Mouse (Mus musculus) midbrain, embryonic 15.5 days (tissue): Measurements from ENCODE around the gene Rnf151. TPM values are rescaled to one million over a fixed set of nuclear protein-coding genes. Genes with fewer than 3 reads are reported as not detected.

Source experiments
- ATAC-seq: fragments of 200-750 bp; cut with Nextera tagmentation; replicated peaks from 2 replicates; pipeline ENCODE4 v1.8.0; 2017; ENCODE audit warnings: moderate TSS enrichment
- H3K27ac ChIP-seq: fragments of 300-500 bp; sonication (generic); 2 replicates; pipeline ENCODE4 v1.5.1; 2015; ENCODE audit warnings: mild to moderate bottlenecking, inconsistent platforms
- H3K27me3 ChIP-seq: fragments of 300-500 bp; sonication (generic); replicated peaks from 2 replicates; pipeline ENCODE4 v1.6.1; 2015; ENCODE audit warnings: inconsistent platforms
- H3K36me3 ChIP-seq: fragments of 300-500 bp; sonication (generic); replicated peaks from 2 replicates; pipeline ENCODE4 v1.6.1; 2015; ENCODE audit warnings: inconsistent platforms
- H3K4me1 ChIP-seq: fragments of 300-500 bp; sonication (generic); 2 replicates; pipeline ENCODE4 v1.6.1; 2015; ENCODE audit warnings: inconsistent platforms
- H3K4me2 ChIP-seq: fragments of 300-500 bp; sonication (generic); 2 replicates; pipeline ENCODE4 v1.6.1; 2015; ENCODE audit warnings: inconsistent platforms, mild to moderate bottlenecking, moderate library complexity
- H3K4me3 ChIP-seq: fragments of 300-500 bp; sonication (generic); 2 replicates; pipeline ENCODE4 v1.5.1; 2015; ENCODE audit warnings: mild to moderate bottlenecking, inconsistent platforms
- H3K9ac ChIP-seq: fragments of 300-500 bp; sonication (generic); 2 replicates; pipeline ENCODE4 v1.6.1; 2015; ENCODE audit warnings: mild to moderate bottlenecking, inconsistent platforms
- H3K9me3 ChIP-seq: fragments of 300-500 bp; sonication (generic); 2 replicates; pipeline ENCODE4 v1.6.1; 2016; ENCODE audit warnings: inconsistent platforms
- WGBS: fragments of 180-500 bp; shearing (Covaris S2); methylation state at CpG from one replicate; pipeline ENCODE4 v1.1.7; 2015; ENCODE audit warnings: mixed read lengths; 5-methylcytosine and 5-hydroxymethylcytosine counted together
- polyA plus RNA-seq: library from polyadenylated mRNA; unstranded; fragments of >200 nt; fragmentation: Nextera tagmentation; extraction: Ambion mirVana; gene quantifications from 2 replicates; pipeline ENCODE4 v1.2.1, GENCODE M21; 2015

The Rnf151 gene
- polyA plus RNA-seq, 1 experiment from 2014 or later: not detected

DNA sequence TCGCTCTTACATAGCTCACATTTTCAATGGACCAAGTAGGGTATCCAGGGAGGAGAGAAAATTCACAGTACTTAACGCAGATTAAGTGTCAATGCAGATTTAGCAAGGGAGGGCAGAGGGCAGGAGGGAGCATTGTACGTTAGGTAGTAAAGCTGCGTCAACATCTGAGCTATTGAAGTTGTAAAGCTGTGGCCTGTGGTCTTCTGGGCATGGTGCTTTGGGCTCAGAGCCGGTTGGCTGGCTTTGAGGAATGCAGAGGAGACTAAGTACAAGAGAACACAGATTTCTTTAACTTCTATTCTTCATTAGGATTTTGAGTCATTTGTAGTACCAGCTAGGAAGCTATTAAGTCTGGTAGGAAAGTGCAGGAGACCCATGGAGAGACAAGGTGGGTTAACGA, 2.3 kb downstream of the Rnf151 start:
- no peak overlapping the region for H3K27ac ChIP-seq
- no peak overlapping the region for H3K9ac ChIP-seq
- H3K36me3 ChIP-seq: no peaks in the 10 kb centered on the region
- H3K4me2 ChIP-seq: no peak overlapping the region
- no peaks in the 10 kb centered on the region for H3K9me3 ChIP-seq
- no peak overlapping the region for H3K4me3 ChIP-seq
- WGBS: 21% methylated on average over 6 of the region's 6 CpGs
- no peaks in the 10 kb centered on the region for H3K27me3 ChIP-seq
- no peak for ATAC-seq
- H3K4me1 ChIP-seq: 0 out of 2 replicates have a peak, but pooled peaks cover 7% of the 10 kb centered on the region

DNA sequence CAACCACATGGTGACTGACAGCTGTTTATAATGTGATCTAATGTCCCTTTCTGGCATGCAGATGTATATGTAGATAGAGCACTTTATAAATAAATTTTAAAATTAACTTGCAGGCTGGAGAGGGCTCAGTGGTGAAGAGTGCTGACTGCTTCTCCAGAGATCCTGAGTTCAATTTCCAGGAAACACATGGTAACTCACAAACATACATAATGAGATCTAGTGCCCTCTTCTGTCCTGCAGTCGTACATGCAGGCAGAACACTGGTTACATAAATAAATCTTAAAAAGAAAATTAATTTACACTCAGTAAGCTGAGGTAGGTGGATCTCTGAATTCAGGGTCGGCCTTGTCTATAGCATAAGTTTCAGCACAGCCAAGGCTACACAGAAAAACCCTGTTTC, 9.2 kb downstream of the Rnf151 start:
- Histone ChIP-seq H3K9me3 (no peaks in the 10 kb centered on the region), H3K4me1 (peaks cover 20% of the 10 kb centered on the region), H3K27me3 (no peaks in the 10 kb centered on the region), H3K4me2 (no peak overlapping the region), H3K9ac (no peak overlapping the region), H3K27ac (no peak overlapping the region), H3K4me3 (no peak overlapping the region), H3K36me3 (peaks cover 13% of the 10 kb centered on the region; the same call in 1 of the 2 replicates)
- no peak for ATAC-seq
- WGBS: 39% methylated on average over 2 of the region's 2 CpGs

DNA sequence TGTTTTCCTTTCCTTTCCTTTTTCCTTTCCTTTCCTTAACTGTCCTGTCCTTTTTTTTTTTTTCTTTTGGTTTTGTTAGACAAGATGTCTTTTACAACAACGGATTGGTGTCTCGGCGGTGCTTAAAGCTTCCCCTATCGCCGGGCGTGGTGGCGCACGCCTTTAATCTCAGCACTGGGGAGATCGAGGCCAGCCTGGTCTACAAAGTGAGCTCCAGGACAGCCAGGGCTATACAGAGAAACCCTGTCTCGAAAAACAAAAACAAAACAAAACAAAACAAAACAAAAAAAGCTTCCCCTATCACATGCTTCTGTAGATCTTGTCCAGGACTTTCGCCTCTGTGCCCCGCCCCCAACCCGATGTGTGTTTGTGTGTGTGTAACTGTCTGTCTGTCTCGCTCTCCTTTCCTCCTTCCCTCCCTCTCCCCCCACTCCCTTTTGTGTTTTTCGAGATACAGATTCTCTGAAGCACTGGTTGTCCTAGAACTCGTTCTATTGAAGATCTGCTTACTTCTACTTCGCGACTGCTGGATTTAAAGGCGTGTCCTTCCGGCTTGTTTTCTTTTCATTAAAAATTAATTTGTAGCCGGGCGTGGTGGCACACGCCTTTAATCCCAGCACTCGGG, 9.9 kb downstream of the Rnf151 start:
- peaks cover 20% of the 10 kb centered on the region for H3K4me1 ChIP-seq
- peak; percentile 76 for ATAC-seq
- 6% methylated on average over 24 of the region's 24 CpGs for WGBS

DNA sequence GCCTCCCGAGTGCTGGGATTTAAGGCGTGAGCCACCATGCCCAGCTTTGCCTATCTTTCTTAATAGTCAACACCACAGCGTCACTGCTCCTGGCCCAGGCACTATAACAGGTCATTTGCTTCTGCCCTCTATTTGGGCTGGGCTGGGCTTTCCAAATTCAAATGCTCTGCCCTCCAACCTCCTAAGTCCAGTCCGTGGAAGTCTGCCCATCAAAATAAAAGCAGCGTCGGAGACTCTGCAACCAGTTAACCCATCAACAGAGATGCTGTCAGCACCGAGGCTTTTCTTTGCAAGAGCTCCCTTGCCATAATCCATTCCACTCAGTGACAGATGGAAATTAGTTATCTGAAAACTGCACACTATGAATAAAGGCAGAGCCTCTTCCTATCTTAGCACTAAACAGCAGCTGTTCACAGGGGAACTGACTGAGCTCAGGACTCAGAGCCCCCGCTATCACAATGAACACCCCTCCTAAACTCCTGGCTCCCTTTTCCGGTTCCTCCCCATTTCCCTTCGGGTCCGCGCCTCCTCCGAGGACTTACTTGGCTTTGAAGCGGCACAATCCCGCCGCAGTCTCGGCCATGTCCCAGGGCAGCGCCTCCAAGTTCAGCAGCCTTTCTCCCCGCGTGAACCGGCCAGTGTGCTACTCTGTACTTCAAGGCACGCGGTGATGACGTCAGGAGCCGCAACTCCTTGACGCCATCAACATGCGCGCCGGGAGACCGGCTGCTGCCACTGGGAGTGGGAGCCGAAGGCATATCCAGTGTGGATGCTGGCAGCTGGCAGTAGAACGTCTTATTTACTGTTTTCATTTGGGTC, 10.7 kb downstream of the Rnf151 start, which contains the start of gene Tbl3:
Tbl3 (minus strand) TSS at position 679 of the 819 bp plus-strand sequence.
- peak; percentile 89 for ATAC-seq
- H3K27ac ChIP-seq: peak within 1 kb of the TSS; percentile 82
- peak within 1 kb of the TSS; percentile 92 for H3K4me3 ChIP-seq
- no peaks in the 10 kb centered on the region for H3K9me3 ChIP-seq
- WGBS: 4% methylated on average over 32 of the region's 32 CpGs
- peak within 1 kb of the TSS; percentile 81 for H3K4me2 ChIP-seq
- H3K9ac ChIP-seq: peak within 1 kb of the TSS; percentile 80
- H3K4me1 ChIP-seq: peaks cover 20% of the 10 kb centered on the region
- H3K27me3 ChIP-seq: no peaks in the 10 kb centered on the region
- peaks cover 20% of the 10 kb centered on the region; the same call in 1 of the 2 replicates for H3K36me3 ChIP-seq

More for the DNA sequence above, 9.9 kb downstream of the Rnf151 start:
- H3K4me2 ChIP-seq: peak overlapping the region; percentile 81
- H3K27ac ChIP-seq: peak overlapping the region; percentile 82
- peak overlapping the region; percentile 92 for H3K4me3 ChIP-seq
- H3K36me3 ChIP-seq: peaks cover 15% of the 10 kb centered on the region; the same call in 1 of the 2 replicates
- peak overlapping the region; percentile 80 for H3K9ac ChIP-seq
- H3K9me3 ChIP-seq: no peaks in the 10 kb centered on the region
- no peaks in the 10 kb centered on the region for H3K27me3 ChIP-seq

DNA sequence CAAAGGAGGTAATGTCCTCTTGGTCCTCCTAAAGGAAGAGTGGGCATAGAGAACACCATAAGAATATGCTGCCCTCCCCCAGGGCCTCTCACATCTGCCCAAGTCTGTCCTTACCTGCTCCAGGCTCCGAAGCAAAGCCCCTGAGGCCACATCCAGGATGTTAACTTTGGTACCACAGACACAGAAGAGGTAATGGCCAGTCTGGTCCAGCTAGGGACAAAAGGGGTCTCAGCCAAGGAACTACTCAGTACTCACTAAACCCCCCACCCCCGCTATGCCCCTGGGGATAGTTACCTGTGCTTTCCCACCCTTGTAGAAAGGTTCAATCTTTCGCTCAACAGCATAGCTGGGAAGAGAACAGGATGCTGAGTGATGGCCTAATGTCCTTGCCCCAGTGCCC, 12.0 kb downstream of the Rnf151 start:
- H3K9ac ChIP-seq: no peak overlapping the region
- ATAC-seq: no peak
- H3K27ac ChIP-seq: no peak overlapping the region
- no peak overlapping the region for H3K4me2 ChIP-seq
- peaks cover 33% of the 10 kb centered on the region; the same call in 1 of the 2 replicates for H3K36me3 ChIP-seq
- 93% methylated on average over 3 of the region's 3 CpGs for WGBS
- H3K4me3 ChIP-seq: no peak overlapping the region
- peaks cover 20% of the 10 kb centered on the region for H3K4me1 ChIP-seq
- no peaks in the 10 kb centered on the region for H3K27me3 ChIP-seq
- no peaks in the 10 kb centered on the region for H3K9me3 ChIP-seq

DNA sequence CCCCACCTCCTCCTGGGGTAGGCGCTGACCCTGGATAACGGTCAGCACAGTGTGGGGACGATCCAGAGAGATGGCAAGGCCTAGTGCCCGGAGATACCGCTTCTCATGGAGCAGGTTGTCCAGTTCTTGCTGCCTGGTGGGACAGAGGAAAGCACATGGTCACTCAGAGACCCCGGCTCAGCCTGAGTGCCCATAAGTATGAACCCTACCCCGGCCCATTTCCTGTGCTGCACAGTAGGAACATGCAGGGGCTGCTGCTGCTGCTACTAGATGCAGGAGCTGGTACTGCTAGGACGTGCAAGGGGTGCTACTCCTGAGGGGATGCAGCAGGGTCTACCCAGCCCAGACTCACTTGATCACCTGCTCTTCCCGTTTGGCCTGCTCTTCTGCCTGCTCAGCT, 16.6 kb downstream of the Rnf151 start:
- Histone ChIP-seq H3K4me1 (peaks cover 14% of the 10 kb centered on the region), H3K9me3 (no peaks in the 10 kb centered on the region), H3K27me3 (peaks cover 3% of the 10 kb centered on the region; the same call in 1 of the 2 replicates), H3K9ac (no peak overlapping the region; the same call in 1 of the 2 replicates), H3K36me3 (peaks cover 42% of the 10 kb centered on the region; the same call in 1 of the 2 replicates), H3K27ac (no peak overlapping the region), H3K4me2 (no peak overlapping the region), H3K4me3 (no peak overlapping the region)
- WGBS: 93% methylated on average over 9 of the region's 9 CpGs
- no peak for ATAC-seq

DNA sequence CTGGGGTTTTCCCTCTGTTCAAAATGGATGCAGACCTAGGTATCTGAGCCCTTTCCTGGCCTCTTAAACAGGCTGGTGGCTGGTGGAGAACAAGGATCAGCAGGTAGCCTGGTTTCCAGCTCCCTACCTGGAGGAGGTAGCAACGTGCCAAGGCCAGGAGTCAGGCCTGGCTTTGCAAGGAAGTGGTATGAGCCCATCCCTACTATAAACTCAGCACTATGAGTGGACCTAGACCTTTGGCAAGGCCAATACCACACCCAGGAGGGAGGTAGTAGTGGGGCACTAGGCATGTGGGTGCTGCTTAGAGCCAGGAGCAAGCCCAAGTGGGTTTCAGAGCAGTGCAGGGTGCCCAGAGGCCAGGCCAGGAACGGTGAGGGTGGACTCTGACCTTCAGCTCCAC, 18.4 kb downstream of the Rnf151 start:
- Histone ChIP-seq H3K4me2 (no peak overlapping the region), H3K4me3 (no peak overlapping the region), H3K9ac (no peak overlapping the region), H3K27ac (no peak overlapping the region), H3K4me1 (peaks cover 17% of the 10 kb centered on the region), H3K27me3 (peaks cover 3% of the 10 kb centered on the region; the same call in 1 of the 2 replicates), H3K36me3 (peaks cover 37% of the 10 kb centered on the region; the same call in 1 of the 2 replicates), H3K9me3 (no peaks in the 10 kb centered on the region)
- ATAC-seq: no peak
- WGBS: 78% methylated on average over 2 of the region's 2 CpGs

DNA sequence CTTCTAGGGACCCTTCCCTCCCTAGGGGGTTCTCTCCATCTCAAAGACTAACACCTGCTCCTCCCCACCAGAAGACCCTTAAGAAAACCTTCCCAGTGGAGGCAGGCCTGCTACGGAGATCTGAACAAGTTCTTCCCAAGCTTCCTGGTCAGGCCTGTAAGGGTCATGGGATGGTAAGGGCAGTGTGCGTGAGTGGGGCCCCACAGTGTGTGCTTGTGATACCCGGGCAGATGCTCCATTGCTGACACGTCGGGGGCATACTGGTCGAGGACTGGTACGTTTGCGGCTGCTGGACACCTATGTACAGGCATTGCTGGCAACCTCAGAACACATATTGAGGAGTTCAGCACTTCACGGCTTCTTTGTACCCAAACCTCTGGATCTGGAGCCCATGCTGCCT, 19.1 kb downstream of the Rnf151 start:
- Histone ChIP-seq H3K4me1 (peaks cover 21% of the 10 kb centered on the region), H3K9me3 (no peaks in the 10 kb centered on the region), H3K4me3 (no peak overlapping the region), H3K4me2 (no peak overlapping the region), H3K27ac (no peak overlapping the region), H3K36me3 (peaks cover 29% of the 10 kb centered on the region; the same call in 1 of the 2 replicates), H3K27me3 (peaks cover 3% of the 10 kb centered on the region; the same call in 1 of the 2 replicates), H3K9ac (no peak overlapping the region)
- ATAC-seq: no peak
- 70% methylated on average over 9 of the region's 9 CpGs for WGBS

DNA sequence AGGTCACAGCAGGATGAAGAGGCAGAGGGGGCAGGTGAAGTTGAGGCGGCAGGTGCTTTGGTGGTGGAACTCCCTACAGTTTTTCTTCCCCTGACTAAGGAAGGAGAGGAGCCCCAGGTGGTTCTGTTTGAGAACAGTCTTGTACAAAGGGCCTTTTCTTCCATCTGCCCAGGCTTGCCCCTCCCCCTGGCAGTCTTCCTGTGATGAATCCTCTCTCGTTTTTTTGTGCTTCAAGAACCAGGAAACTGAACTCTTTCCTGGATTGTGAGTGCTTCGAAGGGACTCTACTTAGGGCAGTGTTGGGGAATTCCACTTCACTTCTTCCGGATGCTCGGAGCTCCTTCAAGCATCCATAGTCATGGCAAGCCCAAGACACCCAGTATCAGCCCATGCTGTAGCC, 19.9 kb downstream of the Rnf151 start:
- no peak overlapping the region for H3K4me2 ChIP-seq
- H3K27me3 ChIP-seq: peaks cover 3% of the 10 kb centered on the region; the same call in 1 of the 2 replicates
- no peak overlapping the region for H3K4me3 ChIP-seq
- ATAC-seq: no peak
- H3K27ac ChIP-seq: no peak overlapping the region
- peaks cover 21% of the 10 kb centered on the region for H3K4me1 ChIP-seq
- no peaks in the 10 kb centered on the region for H3K9me3 ChIP-seq
- WGBS: 16% methylated on average over 5 of the region's 5 CpGs
- H3K36me3 ChIP-seq: peaks cover 28% of the 10 kb centered on the region; the same call in 1 of the 2 replicates
- no peak overlapping the region for H3K9ac ChIP-seq

DNA sequence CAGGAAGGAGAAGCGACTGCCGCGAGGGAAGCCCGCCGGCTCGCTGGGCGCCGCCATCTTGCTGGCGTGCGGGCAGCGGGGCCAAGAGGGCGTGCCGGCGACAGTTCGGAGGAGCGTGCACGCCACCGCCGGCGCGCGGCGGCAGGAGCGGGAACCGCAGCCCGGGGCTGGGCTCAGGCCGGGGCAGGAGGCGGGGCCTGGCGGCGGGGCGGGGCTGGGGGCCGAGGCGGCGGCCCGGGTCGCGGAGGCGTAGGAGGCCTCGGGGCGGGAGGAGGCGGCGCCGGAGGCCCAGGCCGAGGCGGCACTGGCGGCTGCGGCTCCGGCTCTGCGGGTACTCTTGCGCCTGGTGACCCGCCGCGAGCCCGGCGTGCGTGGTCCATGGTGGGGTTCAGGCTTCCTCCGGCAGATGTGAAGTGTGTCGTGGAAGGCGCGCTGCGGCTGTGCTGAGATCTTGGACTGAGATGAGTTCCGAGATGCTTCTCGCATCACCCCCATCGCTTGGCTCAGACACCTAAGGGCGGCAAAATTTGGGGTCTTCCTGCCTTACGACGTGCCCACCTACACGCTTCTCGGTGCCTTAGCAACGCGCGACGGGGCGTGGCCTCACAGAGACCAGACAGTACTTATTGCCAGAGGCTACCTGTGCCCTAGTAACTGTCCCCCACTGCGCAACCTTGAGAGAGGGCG, 21.7 kb downstream of the Rnf151 start, which contains the start of the genes Gfer and Noxo1:
Gfer (minus strand) TSS at position 146 of the 687 bp plus-strand sequence.
Noxo1 (plus strand) TSS at position 224 of the 687 bp plus-strand sequence.
- peaks cover 23% of the 10 kb centered on the region for H3K4me1 ChIP-seq
- peak within 1 kb of the TSS; percentile 81 for H3K9ac ChIP-seq
- H3K4me2 ChIP-seq: peak within 1 kb of the TSS; percentile 58
- peak; percentile 90 for ATAC-seq
- under 1% methylated on average over 73 of the region's 76 CpGs for WGBS
- peaks cover 3% of the 10 kb centered on the region; the same call in 1 of the 2 replicates for H3K27me3 ChIP-seq
- peak within 1 kb of the TSS; percentile 91 for H3K27ac ChIP-seq
- H3K9me3 ChIP-seq: no peaks in the 10 kb centered on the region
- H3K4me3 ChIP-seq: peak within 1 kb of the TSS; percentile 79
- peaks cover 17% of the 10 kb centered on the region for H3K36me3 ChIP-seq

DNA sequence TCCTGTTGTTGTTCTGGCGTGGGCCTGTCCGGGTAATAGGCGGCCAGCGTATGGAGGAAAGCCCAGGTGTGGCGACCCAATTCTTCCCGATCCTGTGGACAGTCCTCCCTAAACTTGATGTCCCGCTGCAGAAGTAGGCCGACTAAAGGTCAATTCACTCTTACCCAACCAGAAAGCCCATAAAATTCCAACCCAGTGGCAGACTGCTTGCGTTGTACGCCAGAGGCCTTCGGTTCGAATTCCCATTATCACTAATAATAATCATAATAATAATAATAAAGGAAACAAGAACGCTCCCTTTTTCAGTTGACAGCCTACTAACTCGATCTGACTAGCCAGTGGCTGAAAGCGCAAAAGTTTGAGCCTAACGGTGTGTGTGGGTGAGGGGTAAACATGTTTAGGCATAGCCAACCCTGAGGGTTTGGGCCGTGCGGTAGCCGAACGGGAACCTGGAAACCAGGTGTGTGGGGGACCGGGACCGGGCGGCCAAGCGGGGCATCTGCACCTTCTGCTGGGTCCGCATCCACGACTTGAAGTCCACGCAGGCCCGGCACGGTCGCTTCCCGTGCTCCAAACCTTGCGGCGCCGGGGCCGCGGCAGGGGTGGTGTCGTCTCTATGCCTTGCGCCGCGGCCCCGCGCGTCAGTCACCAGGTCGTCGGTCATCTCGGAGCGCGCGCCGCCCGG, 22.4 kb downstream of the Rnf151 start:
- no peaks in the 10 kb centered on the region for H3K9me3 ChIP-seq

More for the DNA sequence above, 22.4 kb downstream of the Rnf151 start:
- Histone ChIP-seq H3K4me2 (peak overlapping the region; percentile 58), H3K27me3 (peaks cover 3% of the 10 kb centered on the region; the same call in 1 of the 2 replicates), H3K36me3 (peaks cover 10% of the 10 kb centered on the region), H3K4me3 (peak overlapping the region; percentile 79), H3K4me1 (peaks cover 30% of the 10 kb centered on the region), H3K27ac (peak overlapping the region; percentile 91), H3K9ac (peak overlapping the region; percentile 81)
- WGBS: 6% methylated on average over 45 of the region's 51 CpGs
- no peak; the same call in 1 of the 2 replicates for ATAC-seq
